Mouse (Mus musculus): ENCODE data around the gene Bcor. TPM values are rescaled to one million over a fixed set of nuclear protein-coding genes. Genes with fewer than 3 reads are reported as not detected.

The Bcor gene
- total RNA-seq, 1 experiment = 32.9 TPM

DNA sequence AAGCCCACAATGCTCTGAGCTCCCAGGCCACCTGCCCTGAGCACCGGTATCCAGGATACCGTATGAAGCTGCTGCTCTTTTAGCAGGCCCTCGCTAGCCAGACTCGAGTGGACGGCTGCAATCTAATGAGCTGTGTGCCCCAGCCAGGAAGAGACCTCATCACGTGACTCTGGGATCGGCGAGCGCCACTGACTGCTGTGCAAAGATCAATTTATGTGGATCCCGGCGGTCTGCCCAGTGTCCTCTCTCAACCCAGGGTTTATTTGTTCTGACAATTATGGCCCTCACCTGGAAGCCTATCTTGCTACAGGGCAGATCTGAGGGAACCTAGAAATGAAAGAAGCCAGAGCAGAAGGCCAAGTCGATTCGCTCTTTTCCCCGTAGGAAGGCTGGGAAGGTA lies 116.8 kb downstream of the Bcor start:
- no peak overlapping the region for H3K4me3 ChIP-seq (ENCODE audit: insufficient read depth in 1 of 2, low read depth in 1 of 2, low read length in 2 of 2, poor library complexity in 1 of 2, severe bottlenecking in 1 of 2)
- H3K4me1 ChIP-seq (ENCODE audit: control insufficient read depth in 2 of 2, insufficient read depth in 2 of 2, low read length in 2 of 2, poor library complexity in 1 of 2) = peaks cover 0 to 16% of the 10 kb centered on the region in 2 experiments; a peak in 1 of 4 replicates
- no peak overlapping the region for H3K27ac ChIP-seq (ENCODE audit: insufficient read depth, low read depth, low read length, poor library complexity, severe bottlenecking)
- H3K9me3 ChIP-seq (ENCODE audit: control insufficient read depth, insufficient read depth, low read depth, low read length) = no peaks in the 10 kb centered on the region
- no peak for TF ChIP-seq ZC3H11A (IDR thresholded peaks at IDR 0.05; ENCODE audit: borderline replicate concordance, low read depth, low read length)
- TF ChIP-seq HCFC1 (IDR thresholded peaks at IDR 0.05; ENCODE audit: borderline replicate concordance, insufficient read depth, low read length) = no peak
- TF ChIP-seq ZNF384 (IDR thresholded peaks at IDR 0.05; ENCODE audit: low read depth, low read length) = no peak
- no peak for TF ChIP-seq MAFK (IDR thresholded peaks at IDR 0.05; ENCODE audit: insufficient read depth, low read depth, low read length)
- no peak for TF ChIP-seq CHD2 (IDR thresholded peaks at IDR 0.05; ENCODE audit: low read depth, low read length)
- in situ Hi-C loops (cut with MboI; ENCODE audit: low sequenced_read_pairs in 2 of 2, unreplicated experiment in 2 of 2) = no loop called here
- H3K9ac ChIP-seq (ENCODE audit: insufficient read depth, low read depth, low read length, poor library complexity, severe bottlenecking) = no peak overlapping the region
- DNase-seq (ENCODE audit: low read depth, low spot score) = no peak
- peaks cover 19% of the 10 kb centered on the region for H3K36me3 ChIP-seq (ENCODE audit: control insufficient read depth, insufficient read depth, low read length, poor library complexity, severe bottlenecking)

DNA sequence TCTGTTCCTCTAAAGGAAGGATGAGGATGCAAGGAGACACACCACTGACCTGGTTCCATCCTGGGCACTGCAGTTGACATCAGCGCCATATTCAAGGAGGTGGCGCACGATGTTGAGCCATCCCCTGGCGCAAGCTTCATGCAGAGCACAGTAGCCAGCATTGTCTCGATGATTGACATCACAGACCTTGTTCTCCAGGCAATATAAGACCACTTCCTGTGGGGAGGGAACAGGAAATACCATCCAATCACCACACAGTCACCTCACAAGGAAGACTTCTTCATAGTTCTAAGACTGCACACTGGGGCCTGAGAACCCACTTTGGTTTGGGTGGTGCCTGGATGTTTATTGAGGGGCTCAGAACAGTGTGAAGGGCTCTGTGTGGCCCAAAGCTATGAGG lies 118.7 kb downstream of the Bcor start:
- no peaks in the 10 kb centered on the region for H3K9me3 ChIP-seq (ENCODE audit: control insufficient read depth, insufficient read depth, low read depth, low read length)
- in situ Hi-C loops (cut with MboI; ENCODE audit: low sequenced_read_pairs in 2 of 2, unreplicated experiment in 2 of 2) = no loop called here
- DNase-seq (ENCODE audit: low read depth, low spot score) = no peak
- no peak overlapping the region for H3K9ac ChIP-seq (ENCODE audit: insufficient read depth, low read depth, low read length, poor library complexity, severe bottlenecking)
- H3K4me1 ChIP-seq (ENCODE audit: control insufficient read depth in 2 of 2, insufficient read depth in 2 of 2, low read length in 2 of 2, poor library complexity in 1 of 2) = peaks cover 0 to 14% of the 10 kb centered on the region in 2 experiments; a peak in 1 of 4 replicates
- TF ChIP-seq ZNF384 (IDR thresholded peaks at IDR 0.05; ENCODE audit: low read depth, low read length) (no peak), ZC3H11A (IDR thresholded peaks at IDR 0.05; ENCODE audit: borderline replicate concordance, low read depth, low read length) (no peak), CHD2 (IDR thresholded peaks at IDR 0.05; ENCODE audit: low read depth, low read length) (no peak), HCFC1 (IDR thresholded peaks at IDR 0.05; ENCODE audit: borderline replicate concordance, insufficient read depth, low read length) (no peak), MAFK (IDR thresholded peaks at IDR 0.05; ENCODE audit: insufficient read depth, low read depth, low read length) (no peak)
- H3K4me3 ChIP-seq (ENCODE audit: insufficient read depth in 1 of 2, low read depth in 1 of 2, low read length in 2 of 2, poor library complexity in 1 of 2, severe bottlenecking in 1 of 2) = no peak overlapping the region
- no peak overlapping the region for H3K27ac ChIP-seq (ENCODE audit: insufficient read depth, low read depth, low read length, poor library complexity, severe bottlenecking)
- peaks cover 21% of the 10 kb centered on the region for H3K36me3 ChIP-seq (ENCODE audit: control insufficient read depth, insufficient read depth, low read length, poor library complexity, severe bottlenecking)

DNA sequence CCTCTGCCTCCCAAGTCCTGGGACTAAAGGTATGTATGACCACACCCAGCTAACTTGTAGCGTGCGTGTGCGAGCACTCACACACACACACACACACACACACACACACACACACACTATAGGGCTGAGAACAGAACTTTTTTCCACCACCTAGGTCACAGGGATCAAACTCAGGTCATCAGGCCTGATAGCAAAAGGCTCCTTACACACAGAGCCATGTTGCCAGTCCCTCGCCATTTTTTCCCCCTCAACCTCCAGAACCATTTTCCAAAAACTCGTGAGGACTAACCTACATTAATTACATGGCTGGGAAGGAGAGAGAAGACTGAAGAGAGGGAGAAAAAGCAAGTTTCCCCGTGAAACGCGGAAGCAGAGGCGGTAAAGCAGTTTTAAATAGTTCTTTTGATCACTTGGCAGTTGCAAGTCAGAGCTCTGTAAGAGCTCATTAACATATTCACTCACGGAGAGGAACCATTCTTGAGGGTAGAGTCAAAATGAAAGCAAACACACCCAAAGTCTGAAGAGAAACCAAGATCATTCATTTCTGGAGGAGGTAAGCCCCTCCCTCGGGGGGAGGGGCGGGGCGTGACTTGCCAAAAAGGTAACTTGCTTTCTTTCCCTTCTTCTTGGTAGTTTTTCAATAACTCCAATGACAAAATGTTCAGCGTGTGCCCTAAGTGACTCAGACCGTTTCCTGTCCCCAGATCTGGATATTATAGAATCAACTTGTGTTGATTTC lies 145.3 kb downstream of the Bcor start:
- in situ Hi-C loops (cut with MboI; ENCODE audit: low sequenced_read_pairs in 2 of 2, unreplicated experiment in 2 of 2) = no loop called here
- Histone ChIP-seq H3K27ac (ENCODE audit: insufficient read depth, low read depth, low read length, poor library complexity, severe bottlenecking) (no peak overlapping the region), H3K9ac (ENCODE audit: insufficient read depth, low read depth, low read length, poor library complexity, severe bottlenecking) (no peak overlapping the region), H3K9me3 (ENCODE audit: control insufficient read depth, insufficient read depth, low read depth, low read length) (no peaks in the 10 kb centered on the region), H3K4me1 (ENCODE audit: control insufficient read depth in 2 of 2, insufficient read depth in 2 of 2, low read length in 2 of 2, poor library complexity in 1 of 2) (peaks cover 0 to 9% of the 10 kb centered on the region in 2 experiments; a peak in 2 of 4 replicates), H3K4me3 (ENCODE audit: insufficient read depth in 1 of 2, low read depth in 1 of 2, low read length in 2 of 2, poor library complexity in 1 of 2, severe bottlenecking in 1 of 2) (no peak overlapping the region; a peak in 1 of 4 replicates), H3K36me3 (ENCODE audit: control insufficient read depth, insufficient read depth, low read length, poor library complexity, severe bottlenecking) (no peaks in the 10 kb centered on the region)
- no peak for DNase-seq (ENCODE audit: low read depth, low spot score)
- TF ChIP-seq HCFC1 (IDR thresholded peaks at IDR 0.05; ENCODE audit: borderline replicate concordance, insufficient read depth, low read length) = no peak
- TF ChIP-seq ZNF384 (IDR thresholded peaks at IDR 0.05; ENCODE audit: low read depth, low read length) = no peak
- TF ChIP-seq ZC3H11A (IDR thresholded peaks at IDR 0.05; ENCODE audit: borderline replicate concordance, low read depth, low read length) = no peak
- no peak for TF ChIP-seq MAFK (IDR thresholded peaks at IDR 0.05; ENCODE audit: insufficient read depth, low read depth, low read length)
- no peak for TF ChIP-seq CHD2 (IDR thresholded peaks at IDR 0.05; ENCODE audit: low read depth, low read length)

DNA sequence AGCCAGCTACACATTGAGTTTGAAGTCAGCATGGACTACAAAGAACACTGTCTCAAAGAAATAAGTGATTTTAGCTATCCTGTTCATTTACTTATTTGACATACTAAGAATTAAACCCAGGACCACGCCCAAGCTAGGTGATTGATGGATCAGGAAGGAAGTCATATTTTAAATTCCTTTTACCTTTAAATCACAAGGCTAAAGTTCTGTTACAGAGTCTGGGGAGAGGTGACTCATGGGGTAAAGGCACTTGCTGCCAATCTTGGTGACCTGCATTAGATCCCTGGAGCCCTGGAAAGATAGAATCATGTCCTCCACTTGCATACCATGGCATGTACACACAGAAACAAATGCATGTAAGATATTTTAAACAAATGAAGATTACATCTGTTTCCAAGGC lies 149.5 kb downstream of the Bcor start:
- H3K9ac ChIP-seq (ENCODE audit: insufficient read depth, low read depth, low read length, poor library complexity, severe bottlenecking) = no peak overlapping the region
- H3K4me3 ChIP-seq (ENCODE audit: insufficient read depth in 1 of 2, low read depth in 1 of 2, low read length in 2 of 2, poor library complexity in 1 of 2, severe bottlenecking in 1 of 2) = no peak overlapping the region
- H3K9me3 ChIP-seq (ENCODE audit: control insufficient read depth, insufficient read depth, low read depth, low read length) = no peaks in the 10 kb centered on the region
- H3K27ac ChIP-seq (ENCODE audit: insufficient read depth, low read depth, low read length, poor library complexity, severe bottlenecking) = no peak overlapping the region
- peaks cover 0 to 11% of the 10 kb centered on the region in 2 experiments; a peak in 3 of 4 replicates for H3K4me1 ChIP-seq (ENCODE audit: control insufficient read depth in 2 of 2, insufficient read depth in 2 of 2, low read length in 2 of 2, poor library complexity in 1 of 2)
- no peaks in the 10 kb centered on the region for H3K36me3 ChIP-seq (ENCODE audit: control insufficient read depth, insufficient read depth, low read length, poor library complexity, severe bottlenecking)
- no peak for TF ChIP-seq MAFK (IDR thresholded peaks at IDR 0.05; ENCODE audit: insufficient read depth, low read depth, low read length)
- no peak for TF ChIP-seq ZNF384 (IDR thresholded peaks at IDR 0.05; ENCODE audit: low read depth, low read length)
- TF ChIP-seq ZC3H11A (IDR thresholded peaks at IDR 0.05; ENCODE audit: borderline replicate concordance, low read depth, low read length) = no peak
- no peak for TF ChIP-seq HCFC1 (IDR thresholded peaks at IDR 0.05; ENCODE audit: borderline replicate concordance, insufficient read depth, low read length)
- TF ChIP-seq CHD2 (IDR thresholded peaks at IDR 0.05; ENCODE audit: low read depth, low read length) = no peak
- DNase-seq (ENCODE audit: low read depth, low spot score) = no peak
- in situ Hi-C loops (cut with MboI; ENCODE audit: low sequenced_read_pairs in 2 of 2, unreplicated experiment in 2 of 2) = no loop called here
